Mouse (Mus musculus): ENCODE measurements at regions not wholly inside any gene's neighbourhood (a gene's known extent, or its start where the extent isn't known, plus 50 kb on each side); places are given as distances from the start of the nearest gene placed in this dataset.

DNA sequence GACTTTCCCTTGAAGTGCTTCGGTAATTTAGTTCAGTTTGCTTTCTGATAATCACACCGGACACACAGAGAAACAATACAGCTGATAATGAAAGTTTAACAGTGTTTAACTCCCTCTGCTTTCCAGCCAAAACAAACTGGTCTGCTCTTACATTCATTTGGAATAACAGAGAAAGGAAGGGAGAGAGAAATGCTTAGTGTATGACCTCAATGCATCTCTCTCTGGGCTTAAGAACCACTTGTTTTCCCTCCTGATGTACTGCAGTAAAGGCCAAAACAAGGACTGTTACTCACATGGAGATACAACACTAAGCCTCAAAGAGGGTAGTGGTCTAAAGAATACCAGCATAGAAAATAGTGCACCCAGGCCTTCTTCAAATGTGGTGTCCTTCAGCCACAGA lies 478.9 kb downstream of the Efnb2 start:
- Histone ChIP-seq H3K36me3 (ENCODE audit: control insufficient read depth, insufficient read depth, low read length) (no peaks in the 10 kb centered on the region), H3K27me3 (ENCODE audit: control insufficient read depth, insufficient read depth, low read length) (no peaks in the 10 kb centered on the region), H3K9me3 (ENCODE audit: control insufficient read depth, low read length) (no peaks in the 10 kb centered on the region), H3K27ac (replicated peaks; ENCODE audit: low read depth, low read length) (no peak overlapping the region), H3K4me2 (replicated peaks; ENCODE audit: low read depth, low read length, severe bottlenecking) (no peak overlapping the region), H3K9ac (ENCODE audit: low read depth, low read length, severe bottlenecking) (no peak overlapping the region), H3K4me3 (replicated peaks; ENCODE audit: low read length) (no peak overlapping the region), H3K4me1 (ENCODE audit: control insufficient read depth, insufficient read depth, low read length) (no peaks in the 10 kb centered on the region)
- DNase-seq (ENCODE audit: low spot score) (no peak), ATAC-seq (ENCODE audit: low FRiP score, low read depth) (no peak)
- 88% methylated on average over 2 of the region's 2 CpGs for WGBS
- TF ChIP-seq POLR2A (IDR thresholded peaks at IDR 0.05; ENCODE audit: borderline replicate concordance, extremely low read depth, insufficient read depth, insufficient read length): no peak

GRCm38 (mm10) chr8:8174286-8174685 lies 486.8 kb downstream of the Efnb2 start:
- no peaks in the 10 kb centered on the region for H3K27me3 ChIP-seq (ENCODE audit: control insufficient read depth, insufficient read depth, low read length)
- no peaks in the 10 kb centered on the region for H3K36me3 ChIP-seq (ENCODE audit: control insufficient read depth, insufficient read depth, low read length)
- no peak for DNase-seq (ENCODE audit: low spot score)
- H3K27ac ChIP-seq (replicated peaks; ENCODE audit: low read depth, low read length): no peak overlapping the region
- no peaks in the 10 kb centered on the region for H3K4me1 ChIP-seq (ENCODE audit: control insufficient read depth, insufficient read depth, low read length)
- H3K9ac ChIP-seq (ENCODE audit: low read depth, low read length, severe bottlenecking): no peak overlapping the region
- no peaks in the 10 kb centered on the region for H3K9me3 ChIP-seq (ENCODE audit: control insufficient read depth, low read length)
- no peak for ATAC-seq (ENCODE audit: low FRiP score, low read depth)
- H3K4me3 ChIP-seq (replicated peaks; ENCODE audit: low read length): no peak overlapping the region
- WGBS: 52% methylated on average over 2 of the region's 2 CpGs
- no peak overlapping the region for H3K4me2 ChIP-seq (replicated peaks; ENCODE audit: low read depth, low read length, severe bottlenecking)
- TF ChIP-seq POLR2A (IDR thresholded peaks at IDR 0.05; ENCODE audit: borderline replicate concordance, extremely low read depth, insufficient read depth, insufficient read length): no peak

DNA sequence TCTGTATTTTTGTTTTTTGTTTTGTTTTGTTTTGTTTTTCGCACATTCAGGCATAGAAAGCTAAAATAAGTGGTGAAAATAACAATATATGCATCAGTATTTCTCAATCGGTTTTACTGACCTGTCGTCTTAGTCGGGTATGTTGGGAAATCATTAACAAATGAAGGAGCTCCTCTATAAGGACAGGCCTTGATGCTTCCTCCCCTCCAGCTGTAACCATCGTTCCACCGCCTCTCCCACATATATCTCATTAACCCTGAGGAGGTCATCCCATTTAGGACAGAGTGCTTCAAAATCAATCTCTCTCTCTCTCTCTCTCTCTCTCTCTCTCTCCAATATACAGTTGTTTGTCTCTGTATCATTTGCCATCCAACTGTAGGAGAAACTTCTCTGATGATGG lies 492.4 kb downstream of the Efnb2 start:
- ATAC-seq (ENCODE audit: low FRiP score, low read depth): no peak
- H3K4me3 ChIP-seq (replicated peaks; ENCODE audit: low read length): no peak overlapping the region
- H3K27me3 ChIP-seq (ENCODE audit: control insufficient read depth, insufficient read depth, low read length): no peaks in the 10 kb centered on the region
- no peaks in the 10 kb centered on the region for H3K9me3 ChIP-seq (ENCODE audit: control insufficient read depth, low read length)
- TF ChIP-seq POLR2A (IDR thresholded peaks at IDR 0.05; ENCODE audit: borderline replicate concordance, extremely low read depth, insufficient read depth, insufficient read length): no peak
- H3K9ac ChIP-seq (ENCODE audit: low read depth, low read length, severe bottlenecking): no peak overlapping the region
- H3K36me3 ChIP-seq (ENCODE audit: control insufficient read depth, insufficient read depth, low read length): no peaks in the 10 kb centered on the region
- H3K4me2 ChIP-seq (replicated peaks; ENCODE audit: low read depth, low read length, severe bottlenecking): no peak overlapping the region
- no peaks in the 10 kb centered on the region for H3K4me1 ChIP-seq (ENCODE audit: control insufficient read depth, insufficient read depth, low read length)
- WGBS: 77% methylated on average over 6 of the region's 6 CpGs
- DNase-seq (ENCODE audit: low spot score): no peak
- no peak overlapping the region for H3K27ac ChIP-seq (replicated peaks; ENCODE audit: low read depth, low read length)

DNA sequence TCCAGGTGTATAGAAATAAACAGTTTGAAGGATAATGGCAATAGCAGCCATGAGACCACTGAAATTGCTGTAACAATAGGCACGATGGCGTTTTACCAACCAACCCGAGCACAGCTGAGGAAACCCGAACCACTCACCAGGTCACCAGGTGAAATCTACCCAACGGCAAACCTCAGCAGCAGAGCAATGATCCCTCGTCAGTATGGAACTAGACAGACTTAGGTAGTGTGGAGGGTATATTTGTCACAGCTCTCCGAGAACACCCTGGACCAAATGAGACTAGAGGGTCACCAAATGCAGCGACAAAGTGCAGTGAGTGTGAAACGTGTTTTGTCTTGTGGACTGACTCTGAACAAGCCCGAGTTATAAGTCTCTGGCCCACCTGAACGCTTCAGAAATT lies 492.8 kb downstream of the Efnb2 start:
- no peak overlapping the region for H3K9ac ChIP-seq (ENCODE audit: low read depth, low read length, severe bottlenecking)
- no peaks in the 10 kb centered on the region for H3K36me3 ChIP-seq (ENCODE audit: control insufficient read depth, insufficient read depth, low read length)
- no peak overlapping the region for H3K27ac ChIP-seq (replicated peaks; ENCODE audit: low read depth, low read length)
- no peak overlapping the region for H3K4me2 ChIP-seq (replicated peaks; ENCODE audit: low read depth, low read length, severe bottlenecking)
- DNase-seq (ENCODE audit: low spot score) (no peak), ATAC-seq (ENCODE audit: low FRiP score, low read depth) (no peak)
- WGBS: 75% methylated on average over 11 of the region's 11 CpGs
- H3K9me3 ChIP-seq (ENCODE audit: control insufficient read depth, low read length): no peaks in the 10 kb centered on the region
- no peak overlapping the region for H3K4me3 ChIP-seq (replicated peaks; ENCODE audit: low read length)
- no peak for TF ChIP-seq POLR2A (IDR thresholded peaks at IDR 0.05; ENCODE audit: borderline replicate concordance, extremely low read depth, insufficient read depth, insufficient read length)
- H3K27me3 ChIP-seq (ENCODE audit: control insufficient read depth, insufficient read depth, low read length): no peaks in the 10 kb centered on the region
- H3K4me1 ChIP-seq (ENCODE audit: control insufficient read depth, insufficient read depth, low read length): no peaks in the 10 kb centered on the region

DNA sequence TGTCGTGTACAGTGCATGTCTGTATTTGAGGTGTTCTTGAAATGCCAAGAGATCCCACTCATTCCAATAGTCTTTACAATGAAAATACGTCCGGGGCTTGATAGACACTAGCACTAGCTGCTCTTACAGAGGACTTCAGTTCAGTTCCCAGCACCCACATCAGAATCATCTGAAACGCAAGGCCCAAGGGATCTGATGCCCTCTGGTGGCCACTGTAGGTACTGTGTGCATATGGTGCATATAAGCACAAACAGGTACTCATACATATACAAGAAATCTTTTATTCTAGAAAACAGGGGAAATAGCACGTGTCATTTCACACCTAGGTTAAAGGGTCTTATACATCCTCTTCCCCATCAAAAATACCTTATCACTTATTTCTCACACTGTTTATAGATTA lies 513.5 kb downstream of the Efnb2 start:
- ATAC-seq (ENCODE audit: low FRiP score, low read depth): no peak
- WGBS: 96% methylated on average over 5 of the region's 5 CpGs
- no peak for TF ChIP-seq POLR2A (IDR thresholded peaks at IDR 0.05; ENCODE audit: borderline replicate concordance, extremely low read depth, insufficient read depth, insufficient read length)

DNA sequence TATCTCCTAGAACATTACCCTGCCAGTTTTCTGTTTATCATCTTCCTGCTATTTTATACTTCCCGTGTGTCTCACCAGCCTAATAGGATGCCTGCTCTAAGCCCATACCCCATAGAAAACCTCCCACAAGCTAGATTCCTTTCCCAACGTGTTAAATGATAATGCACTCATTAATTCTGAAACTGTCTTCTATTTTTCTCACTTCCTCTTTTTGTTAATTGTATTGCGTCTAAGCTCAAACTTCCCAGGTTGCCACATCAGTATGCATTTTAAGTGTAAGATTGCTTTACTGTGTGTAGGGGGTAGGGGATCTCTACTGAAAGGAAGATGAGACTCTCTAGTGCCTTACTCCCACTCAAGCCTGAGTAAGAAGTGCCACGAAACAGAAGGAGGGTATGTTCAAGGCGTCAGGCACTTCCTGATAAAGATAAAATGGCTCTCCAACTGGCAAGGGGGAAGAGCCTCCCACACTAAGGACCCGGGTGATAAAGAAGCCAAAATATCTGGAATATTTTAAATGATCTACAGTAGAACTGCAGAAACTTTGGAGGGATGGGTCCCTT lies 518.0 kb downstream of the Efnb2 start:
- no peaks in the 10 kb centered on the region for H3K36me3 ChIP-seq (ENCODE audit: control insufficient read depth, insufficient read depth, low read length)
- TF ChIP-seq POLR2A (IDR thresholded peaks at IDR 0.05; ENCODE audit: borderline replicate concordance, extremely low read depth, insufficient read depth, insufficient read length): no peak
- peaks cover 3% of the 10 kb centered on the region; the same call in 1 of the 2 replicates for H3K4me1 ChIP-seq (ENCODE audit: control insufficient read depth, insufficient read depth, low read length)
- no peak for ATAC-seq (ENCODE audit: low FRiP score, low read depth)
- no peak for DNase-seq (ENCODE audit: low spot score)
- no peak overlapping the region for H3K4me2 ChIP-seq (replicated peaks; ENCODE audit: low read depth, low read length, severe bottlenecking)
- H3K9me3 ChIP-seq (ENCODE audit: control insufficient read depth, low read length): peaks cover 4% of the 10 kb centered on the region; the same call in 1 of the 2 replicates
- no peaks in the 10 kb centered on the region for H3K27me3 ChIP-seq (ENCODE audit: control insufficient read depth, insufficient read depth, low read length)
- WGBS: 65% methylated on average over 6 of the region's 6 CpGs
- no peak overlapping the region for H3K9ac ChIP-seq (ENCODE audit: low read depth, low read length, severe bottlenecking)
- no peak overlapping the region for H3K4me3 ChIP-seq (replicated peaks; ENCODE audit: low read length)
- H3K27ac ChIP-seq (replicated peaks; ENCODE audit: low read depth, low read length): no peak overlapping the region

More for the DNA sequence above, 513.5 kb downstream of the Efnb2 start:
- Histone ChIP-seq H3K9me3 (ENCODE audit: control insufficient read depth, low read length) (peaks cover 4% of the 10 kb centered on the region; the same call in 1 of the 2 replicates), H3K36me3 (ENCODE audit: control insufficient read depth, insufficient read depth, low read length) (no peaks in the 10 kb centered on the region), H3K4me1 (ENCODE audit: control insufficient read depth, insufficient read depth, low read length) (no peaks in the 10 kb centered on the region), H3K27me3 (ENCODE audit: control insufficient read depth, insufficient read depth, low read length) (no peaks in the 10 kb centered on the region), H3K4me3 (replicated peaks; ENCODE audit: low read length) (no peak overlapping the region), H3K27ac (replicated peaks; ENCODE audit: low read depth, low read length) (no peak overlapping the region), H3K9ac (ENCODE audit: low read depth, low read length, severe bottlenecking) (no peak overlapping the region), H3K4me2 (replicated peaks; ENCODE audit: low read depth, low read length, severe bottlenecking) (no peak overlapping the region)
- DNase-seq (ENCODE audit: low spot score): no peak

All from limb, embryonic 14.5 days (tissue).